Mouse (Mus musculus): ENCODE measurements around the gene Agl. TPM values are rescaled to one million over a fixed set of nuclear protein-coding genes. Genes with fewer than 3 reads are reported as not detected.

Gene Agl
- polyA plus RNA-seq, 1 experiment from 2014 or later: 10.2 TPM

DNA sequence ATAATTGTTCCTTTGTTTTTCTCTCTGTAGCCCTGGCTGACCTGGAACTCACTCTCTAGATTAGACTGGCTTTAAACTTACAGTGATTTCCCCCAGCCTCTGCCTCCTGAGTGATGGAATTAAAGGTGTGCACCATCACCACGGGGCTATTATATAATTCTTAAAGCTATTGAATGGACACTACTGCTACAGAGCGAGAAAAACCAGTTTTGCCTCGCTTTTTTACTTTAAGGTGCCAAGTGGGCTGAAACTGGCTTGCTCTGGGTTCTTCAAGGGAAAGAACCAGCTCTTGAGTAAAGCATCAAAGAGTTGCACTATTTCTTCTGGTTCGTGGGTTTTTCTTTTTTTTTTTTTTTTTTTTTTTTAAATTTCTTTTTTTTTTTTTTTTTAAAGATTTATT, 85.0 kb downstream of the Agl start:
- Histone ChIP-seq H3K9me3 (no peaks in the 10 kb centered on the region), H3K4me3 (no peak overlapping the region), H3K27ac (replicated peaks) (no peak overlapping the region), H3K27me3 (replicated peaks; ENCODE audit: low read depth, poor library complexity, severe bottlenecking) (no peaks in the 10 kb centered on the region), H3K4me1 (peaks cover 6% of the 10 kb centered on the region), H3K36me3 (replicated peaks) (no peaks in the 10 kb centered on the region)
- WGBS: 77% methylated on average over 4 of the region's 4 CpGs
- no peak for DNase-seq (ENCODE audit: low spot score)

DNA sequence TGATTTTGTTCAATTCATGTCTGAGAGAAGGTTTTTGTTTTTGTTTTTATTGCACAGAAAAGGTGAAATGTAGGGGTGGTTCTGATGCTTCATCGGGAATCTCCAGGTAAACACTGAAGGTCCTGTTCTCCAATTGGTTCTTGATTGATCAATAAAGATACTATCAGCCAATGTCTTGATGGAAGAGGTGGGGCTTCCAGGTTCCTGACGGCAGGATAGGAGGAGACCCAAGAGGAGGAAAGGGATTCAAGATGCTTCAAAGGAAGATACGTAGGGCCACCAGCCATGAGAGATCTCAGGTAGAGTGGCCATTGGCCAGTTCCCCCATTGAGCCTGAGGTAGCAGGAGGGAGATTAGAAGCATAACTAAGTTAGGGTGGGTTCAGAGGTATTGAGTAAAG, 89.0 kb downstream of the Agl start:
- Histone ChIP-seq H3K27ac (replicated peaks) (no peak overlapping the region), H3K36me3 (replicated peaks) (no peaks in the 10 kb centered on the region), H3K27me3 (replicated peaks; ENCODE audit: low read depth, poor library complexity, severe bottlenecking) (peaks cover 2% of the 10 kb centered on the region; the same call in 1 of the 2 replicates), H3K4me1 (peaks cover 3% of the 10 kb centered on the region), H3K9me3 (no peaks in the 10 kb centered on the region), H3K4me3 (no peak overlapping the region)
- 72% methylated on average over 3 of the region's 3 CpGs for WGBS
- no peak for DNase-seq (ENCODE audit: low spot score)

DNA sequence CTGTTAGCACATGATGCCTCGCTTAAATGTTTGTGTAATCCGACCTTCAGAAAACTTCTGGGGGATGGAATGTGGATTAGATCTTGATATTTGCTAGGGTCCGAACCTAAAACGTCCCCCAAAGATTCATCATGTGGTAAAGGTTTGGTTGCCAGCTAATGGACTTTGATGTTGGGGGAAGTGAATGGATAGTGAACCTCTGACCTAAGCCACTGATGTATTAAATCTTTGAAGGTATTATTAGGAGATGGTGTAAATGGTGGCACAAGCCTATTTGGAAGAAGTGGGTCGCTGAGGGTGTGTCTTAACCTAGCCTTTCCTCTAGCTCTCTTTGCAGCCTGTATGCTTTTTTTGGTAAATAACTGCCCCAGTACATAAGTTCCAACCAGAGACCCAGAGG, 94.9 kb downstream of the Agl start:
- WGBS: 30% methylated on average over 5 of the region's 5 CpGs
- Histone ChIP-seq H3K27me3 (replicated peaks; ENCODE audit: low read depth, poor library complexity, severe bottlenecking) (peaks cover 15% of the 10 kb centered on the region), H3K4me3 (peak overlapping the region; percentile 96), H3K36me3 (replicated peaks) (no peaks in the 10 kb centered on the region), H3K27ac (replicated peaks) (no peak overlapping the region), H3K9me3 (no peaks in the 10 kb centered on the region), H3K4me1 (peaks cover 22% of the 10 kb centered on the region)
- DNase-seq (ENCODE audit: low spot score): no peak

DNA sequence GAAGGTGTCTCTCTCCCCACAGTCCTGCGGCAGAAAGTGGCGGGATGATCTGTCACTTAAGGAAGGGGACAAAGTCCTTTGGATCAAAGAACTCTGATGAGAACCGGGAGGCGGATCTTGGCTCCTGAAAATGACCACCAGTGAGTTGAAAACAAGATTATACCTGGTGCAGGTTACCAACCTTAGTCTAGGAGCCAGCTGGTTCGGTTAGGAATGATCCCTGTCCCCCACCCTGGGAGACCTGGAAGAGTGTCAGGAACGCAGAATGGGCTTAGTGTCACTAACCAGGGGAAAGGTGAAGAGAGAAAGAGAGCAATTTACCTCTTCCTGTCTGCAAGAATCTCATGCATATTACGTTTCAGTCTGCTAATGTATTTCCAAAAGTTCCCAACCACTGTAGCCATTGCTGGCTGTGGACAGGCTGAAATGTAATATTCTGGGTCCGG, 95.5 kb downstream of the Agl start, which contains the start of gene Slc35a3:
Slc35a3 (minus strand) TSS at position 396 of the 446 bp plus-strand sequence.
- H3K4me3 ChIP-seq: peak within 1 kb of the TSS; percentile 96
- peak within 1 kb of the TSS; percentile 89 for H3K27ac ChIP-seq (replicated peaks)
- H3K4me1 ChIP-seq: peaks cover 22% of the 10 kb centered on the region
- 3% methylated on average over 8 of the region's 8 CpGs for WGBS
- peaks cover 15% of the 10 kb centered on the region for H3K27me3 ChIP-seq (replicated peaks; ENCODE audit: low read depth, poor library complexity, severe bottlenecking)
- DNase-seq (ENCODE audit: low spot score): no peak
- no peaks in the 10 kb centered on the region for H3K9me3 ChIP-seq
- no peaks in the 10 kb centered on the region for H3K36me3 ChIP-seq (replicated peaks)

DNA sequence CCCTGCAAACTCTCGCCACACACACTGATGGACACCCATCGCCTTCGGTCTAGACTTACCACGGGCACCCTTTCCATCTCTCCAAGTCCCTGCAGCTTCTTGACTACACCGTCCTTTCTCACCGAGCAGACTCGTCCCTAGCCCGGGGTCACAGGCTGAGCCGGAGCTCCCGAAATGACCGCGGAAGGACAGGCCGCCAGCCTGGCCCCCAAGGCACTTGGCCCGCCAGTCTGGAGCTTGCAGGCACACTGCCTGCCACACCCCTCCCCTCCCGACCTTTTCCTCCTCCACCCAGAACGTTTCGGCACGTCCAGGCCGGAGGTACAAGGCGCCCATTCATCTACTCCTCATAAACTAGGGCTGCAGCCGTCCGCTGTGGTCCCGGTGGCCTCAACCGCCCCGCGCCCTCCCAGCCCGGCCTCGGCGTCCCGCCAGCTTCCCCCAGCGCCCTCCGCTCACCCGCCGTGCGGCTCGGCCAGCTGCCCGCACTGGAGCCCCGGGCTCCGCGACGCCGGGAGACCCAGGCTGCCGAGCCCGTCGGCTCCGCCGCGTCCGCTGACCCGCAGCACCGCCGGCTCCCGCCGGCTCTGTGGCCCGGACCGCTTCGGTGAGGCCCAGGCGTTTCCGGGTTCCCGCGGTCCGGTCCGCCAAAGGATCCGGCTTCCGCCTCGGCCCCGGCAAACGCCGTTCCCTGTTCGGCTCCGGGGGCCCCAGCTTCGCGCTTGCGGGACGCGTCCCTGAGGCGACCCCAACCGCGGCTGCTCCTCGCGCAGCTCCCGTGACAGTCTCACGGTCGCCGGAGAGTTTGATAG, 96.1 kb downstream of the Agl start:
- Histone ChIP-seq H3K27ac (replicated peaks) (peak overlapping the region; percentile 89), H3K4me1 (peaks cover 22% of the 10 kb centered on the region), H3K4me3 (peak overlapping the region; percentile 96), H3K27me3 (replicated peaks; ENCODE audit: low read depth, poor library complexity, severe bottlenecking) (peaks cover 15% of the 10 kb centered on the region), H3K9me3 (no peaks in the 10 kb centered on the region), H3K36me3 (replicated peaks) (no peaks in the 10 kb centered on the region)
- WGBS: under 1% methylated on average over 85 of the region's 85 CpGs
- peak; percentile 82 for DNase-seq (ENCODE audit: low spot score)

DNA sequence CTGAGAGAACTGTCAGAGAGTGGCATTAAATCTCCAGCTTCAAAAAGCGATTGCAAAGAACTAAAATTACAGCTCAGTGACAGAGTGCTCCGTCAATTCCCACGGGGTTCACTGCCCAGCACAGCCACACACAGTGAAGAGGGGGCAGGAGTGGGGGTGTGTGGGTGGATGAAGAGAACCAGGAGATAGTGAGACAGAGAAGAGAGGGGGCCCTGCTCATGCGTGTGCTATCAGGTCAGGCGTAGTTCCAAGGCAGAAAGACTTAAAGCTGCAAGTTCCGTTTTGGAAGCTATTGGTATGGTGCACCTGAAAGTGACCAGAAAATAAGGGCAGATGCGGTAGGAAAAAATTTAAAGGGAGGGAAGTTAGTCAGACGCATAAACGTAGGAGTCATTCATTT, 97.0 kb downstream of the Agl start:
- H3K4me1 ChIP-seq: peaks cover 22% of the 10 kb centered on the region
- peak overlapping the region; percentile 96 for H3K4me3 ChIP-seq
- no peaks in the 10 kb centered on the region for H3K9me3 ChIP-seq
- no peaks in the 10 kb centered on the region for H3K36me3 ChIP-seq (replicated peaks)
- peaks cover 15% of the 10 kb centered on the region for H3K27me3 ChIP-seq (replicated peaks; ENCODE audit: low read depth, poor library complexity, severe bottlenecking)
- DNase-seq (ENCODE audit: low spot score): peak; percentile 13
- WGBS: 57% methylated on average over 9 of the region's 9 CpGs
- no peak overlapping the region for H3K27ac ChIP-seq (replicated peaks)

DNA sequence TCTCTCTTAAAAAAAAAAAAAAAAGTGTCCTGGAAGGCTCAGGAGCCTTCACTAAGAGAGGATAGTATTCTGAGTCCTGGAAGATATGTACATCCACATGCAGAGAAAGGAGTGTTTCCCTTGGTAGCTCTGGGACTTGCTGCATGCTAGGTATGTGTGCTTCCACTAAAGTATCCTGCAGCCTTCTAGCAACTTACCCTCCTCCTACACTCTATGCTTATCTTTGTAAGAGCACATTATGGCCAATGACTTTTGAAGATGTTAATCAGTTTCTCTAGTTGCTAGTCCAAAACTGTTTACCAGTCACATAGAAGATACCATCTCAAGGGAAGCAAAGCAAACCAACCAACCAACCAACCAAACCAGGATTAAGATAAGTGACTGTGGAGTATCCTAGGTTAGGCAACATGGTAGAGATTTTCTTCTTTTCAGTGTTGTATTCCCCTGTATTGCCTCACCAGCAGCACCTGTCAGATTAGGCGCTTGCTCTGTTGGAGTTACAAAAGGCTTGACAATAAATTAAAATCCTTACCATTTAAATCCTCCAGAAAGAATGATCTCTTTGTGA, 102.2 kb downstream of the Agl start:
- Histone ChIP-seq H3K36me3 (replicated peaks) (no peaks in the 10 kb centered on the region), H3K9me3 (no peaks in the 10 kb centered on the region), H3K27me3 (replicated peaks; ENCODE audit: low read depth, poor library complexity, severe bottlenecking) (no peaks in the 10 kb centered on the region), H3K27ac (replicated peaks) (no peak overlapping the region), H3K4me1 (peaks cover 8% of the 10 kb centered on the region), H3K4me3 (no peak overlapping the region)
- 85% methylated on average over 1 of the region's 1 CpGs for WGBS
- no peak for DNase-seq (ENCODE audit: low spot score)

DNA sequence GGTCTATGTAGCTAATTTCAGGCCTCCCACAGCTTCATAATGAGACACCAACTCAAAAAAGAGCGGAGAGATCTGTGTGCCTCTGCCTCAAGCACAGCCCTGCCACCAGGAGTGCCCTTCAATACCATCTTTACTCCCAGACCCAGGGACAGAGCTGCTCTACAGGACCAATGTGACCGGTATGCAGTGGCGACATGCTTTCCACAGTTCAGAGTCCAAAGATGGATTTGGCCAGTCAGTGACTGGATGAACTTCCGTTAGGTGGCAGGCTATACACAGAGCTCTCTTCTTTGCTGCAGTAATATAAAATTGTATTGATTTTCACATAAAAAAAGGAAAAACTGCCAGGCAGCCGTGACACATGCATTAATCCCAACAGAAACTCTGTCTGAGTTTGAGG, 104.1 kb downstream of the Agl start:
- WGBS: 94% methylated on average over 5 of the region's 5 CpGs
- Histone ChIP-seq H3K27me3 (replicated peaks; ENCODE audit: low read depth, poor library complexity, severe bottlenecking) (no peaks in the 10 kb centered on the region), H3K27ac (replicated peaks) (no peak overlapping the region), H3K4me1 (peaks cover 4% of the 10 kb centered on the region), H3K36me3 (replicated peaks) (no peaks in the 10 kb centered on the region), H3K9me3 (no peaks in the 10 kb centered on the region), H3K4me3 (no peak overlapping the region)
- DNase-seq (ENCODE audit: low spot score): no peak

DNA sequence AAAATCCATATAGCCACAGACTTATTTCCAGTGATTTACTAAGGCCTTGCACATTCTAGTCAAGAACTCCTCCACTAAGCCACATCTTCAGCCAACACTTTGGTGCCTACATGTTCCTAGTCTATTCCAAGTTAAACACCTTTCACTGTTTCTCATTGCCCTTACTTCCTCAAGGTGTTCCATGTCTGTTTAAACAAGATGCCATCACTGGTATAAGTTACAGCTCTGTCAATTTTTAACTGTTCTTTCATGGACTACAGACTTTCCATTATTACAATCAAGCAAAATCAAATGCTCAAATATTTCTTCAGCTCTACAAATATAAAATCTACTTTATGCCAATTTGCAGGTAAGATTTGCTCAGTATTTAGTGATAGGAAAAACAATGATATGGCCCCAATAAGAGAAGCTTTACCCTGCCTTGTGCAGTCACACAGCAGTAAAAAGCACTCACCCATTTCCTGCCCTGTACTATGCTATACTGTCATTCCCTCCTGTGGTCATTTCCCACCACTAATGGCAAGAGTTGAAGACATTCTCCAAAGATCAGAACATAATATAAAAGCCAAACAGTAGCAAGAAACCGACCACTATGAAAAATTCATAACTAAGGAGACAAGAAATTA, 105.2 kb downstream of the Agl start:
- Histone ChIP-seq H3K27me3 (replicated peaks; ENCODE audit: low read depth, poor library complexity, severe bottlenecking) (no peaks in the 10 kb centered on the region), H3K27ac (replicated peaks) (no peak overlapping the region), H3K4me1 (peaks cover 4% of the 10 kb centered on the region), H3K36me3 (replicated peaks) (no peaks in the 10 kb centered on the region), H3K4me3 (no peak overlapping the region), H3K9me3 (no peaks in the 10 kb centered on the region)
- DNase-seq (ENCODE audit: low spot score): no peak
- 89% methylated on average over 1 of the region's 1 CpGs for WGBS

DNA sequence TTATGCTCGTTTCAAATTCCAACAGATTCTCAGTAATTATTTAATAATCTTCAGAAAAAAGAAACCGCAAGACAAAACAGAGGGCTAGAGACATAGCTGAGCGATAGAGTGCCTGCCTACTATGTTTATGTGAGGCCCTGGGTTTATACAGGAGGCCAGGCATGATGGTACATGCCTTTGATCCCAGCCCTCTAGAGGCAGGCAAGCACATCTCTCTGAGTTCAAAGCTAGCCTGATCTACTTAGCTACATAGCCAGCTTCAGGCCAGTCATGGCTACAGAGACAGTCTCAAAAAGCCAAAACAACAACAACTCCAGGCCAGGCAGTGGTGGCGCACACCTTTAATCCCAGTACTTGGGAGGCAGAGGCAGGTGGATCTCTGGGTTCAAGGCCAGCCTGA, 106.4 kb downstream of the Agl start:
- Histone ChIP-seq H3K36me3 (replicated peaks) (no peaks in the 10 kb centered on the region), H3K4me1 (peaks cover 4% of the 10 kb centered on the region), H3K9me3 (no peaks in the 10 kb centered on the region), H3K27me3 (replicated peaks; ENCODE audit: low read depth, poor library complexity, severe bottlenecking) (no peaks in the 10 kb centered on the region), H3K4me3 (no peak overlapping the region), H3K27ac (replicated peaks) (no peak overlapping the region)
- WGBS: 95% methylated on average over 4 of the region's 4 CpGs
- DNase-seq (ENCODE audit: low spot score): no peak

DNA sequence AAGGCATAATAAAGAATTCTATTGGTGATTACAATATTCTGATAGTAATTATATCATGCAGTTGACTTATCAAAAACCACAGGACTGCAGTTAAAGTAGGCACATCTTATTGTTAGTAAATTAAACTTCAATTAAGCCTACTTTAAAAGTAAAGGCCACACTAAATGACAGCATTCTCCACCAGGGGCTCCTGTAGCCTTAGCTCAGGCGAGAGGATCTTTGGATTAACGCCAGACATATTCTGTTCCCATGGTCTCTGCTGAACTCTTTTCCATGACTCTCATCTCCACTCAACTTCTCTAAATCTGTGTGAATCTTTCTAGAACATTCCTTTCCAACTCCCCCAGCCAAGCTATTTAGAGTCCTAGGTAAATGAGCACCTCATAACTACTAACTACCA, 109.2 kb downstream of the Agl start:
- Histone ChIP-seq H3K9me3 (no peaks in the 10 kb centered on the region), H3K4me1 (no peaks in the 10 kb centered on the region), H3K4me3 (no peak overlapping the region), H3K36me3 (replicated peaks) (peaks cover 3% of the 10 kb centered on the region; the same call in 1 of the 2 replicates), H3K27ac (replicated peaks) (no peak overlapping the region), H3K27me3 (replicated peaks; ENCODE audit: low read depth, poor library complexity, severe bottlenecking) (no peaks in the 10 kb centered on the region)
- whole genome bisulfite sequencing: 83% methylated on average over 2 of the region's 2 CpGs
- DNase-seq (ENCODE audit: low spot score): no peak

DNA sequence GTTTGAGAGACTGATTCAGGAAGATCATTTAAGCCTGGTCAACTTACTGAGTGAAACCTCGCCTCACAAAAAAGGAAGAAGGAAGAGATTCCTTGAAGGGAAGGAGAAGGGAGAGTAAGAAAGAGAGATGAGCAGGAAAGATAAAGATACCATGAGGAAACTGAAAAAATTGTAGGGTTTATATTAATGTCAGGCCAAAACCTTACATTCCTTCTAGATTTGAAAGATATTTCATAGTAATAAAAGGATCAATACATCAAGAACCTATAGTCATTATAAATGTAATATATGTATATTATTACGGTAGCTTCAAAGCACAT, 112.3 kb downstream of the Agl start:
- no peak for DNase-seq (ENCODE audit: low spot score)
- Histone ChIP-seq H3K36me3 (replicated peaks) (peaks cover 12% of the 10 kb centered on the region; the same call in 1 of the 2 replicates), H3K27me3 (replicated peaks; ENCODE audit: low read depth, poor library complexity, severe bottlenecking) (no peaks in the 10 kb centered on the region), H3K4me3 (no peak overlapping the region), H3K27ac (replicated peaks) (no peak overlapping the region), H3K4me1 (no peaks in the 10 kb centered on the region), H3K9me3 (no peaks in the 10 kb centered on the region)
- 87% methylated on average over 2 of the region's 2 CpGs for WGBS
